In genomic region chr16:21204367-21205092, GRCm38 (mm10) we compare ENCODE assay signal across 8 mouse cellular contexts. TPM values are rescaled to one million over a fixed set of nuclear protein-coding genes. Genes with fewer than 3 reads are reported as not detected.
A peak's percentile ranks its signal among the peaks of the same experiment; 100 is the strongest.
DNase-seq lines count a peak whose midpoint lies in the region; ATAC-seq lines count a peak whose summit lies in the region.

Gene Ephb3, plus strand, starts transcription at chr16:21204755.

- under 1% methylated on average over 47 of the region's 51 CpGs for WGBS in embryonic facial prominence, embryonic 11.5 days
- WGBS in intestine, embryonic 16.5 days: under 1% methylated on average over 51 of the region's 51 CpGs
- WGBS in midbrain, embryonic 10.5 days: under 1% methylated on average over 51 of the region's 51 CpGs

- H3K27me3 ChIP-seq in embryonic facial prominence, embryonic 11.5 days (ENCODE audit: control insufficient read depth, insufficient read depth, low read length): no peaks in the 10 kb centered on the region
- H3K27me3 ChIP-seq in intestine, embryonic 16.5 days (replicated peaks; ENCODE audit: control insufficient read depth, insufficient read depth, low read length): no peaks in the 10 kb centered on the region
- peaks cover 51% of the 10 kb centered on the region for H3K27me3 ChIP-seq in midbrain, embryonic 10.5 days (ENCODE audit: low read depth, poor library complexity, severe bottlenecking)

- H3K36me3 ChIP-seq in embryonic facial prominence, embryonic 11.5 days (replicated peaks; ENCODE audit: control insufficient read depth, insufficient read depth, low read depth, low read length): no peaks in the 10 kb centered on the region
- no peaks in the 10 kb centered on the region for H3K36me3 ChIP-seq in intestine, embryonic 16.5 days (ENCODE audit: control insufficient read depth, insufficient read depth, low read length)
- H3K36me3 ChIP-seq in midbrain, embryonic 10.5 days: 0 out of 2 replicates have a peak, but pooled peaks cover 4% of the 10 kb centered on the region

- H3K4me3 ChIP-seq in embryonic facial prominence, embryonic 11.5 days (ENCODE audit: low read depth, low read length): peak within 1 kb of the TSS; percentile 96
- peak within 1 kb of the TSS; percentile 84 for H3K4me3 ChIP-seq in intestine, embryonic 16.5 days (ENCODE audit: low read length)
- peak within 1 kb of the TSS; percentile 82 for H3K4me3 ChIP-seq in midbrain, embryonic 10.5 days

- no peaks in the 10 kb centered on the region for H3K9me3 ChIP-seq in embryonic facial prominence, embryonic 11.5 days (replicated peaks; ENCODE audit: control insufficient read depth, low read length)
- no peaks in the 10 kb centered on the region for H3K9me3 ChIP-seq in intestine, embryonic 16.5 days (ENCODE audit: control insufficient read depth, low read length)
- no peaks in the 10 kb centered on the region for H3K9me3 ChIP-seq in midbrain, embryonic 10.5 days (replicated peaks)

- peak within 1 kb of the TSS; percentile 96 for H3K9ac ChIP-seq in embryonic facial prominence, embryonic 11.5 days (replicated peaks; ENCODE audit: low read length)
- peak within 1 kb of the TSS; percentile 89 for H3K9ac ChIP-seq in intestine, embryonic 16.5 days (ENCODE audit: low read depth, low read length)

- H3K4me2 ChIP-seq in embryonic facial prominence, embryonic 11.5 days (ENCODE audit: low read depth, low read length): peak within 1 kb of the TSS; percentile 77
- peak within 1 kb of the TSS; percentile 71 for H3K4me2 ChIP-seq in intestine, embryonic 16.5 days (ENCODE audit: low read depth, low read length)

- peak within 1 kb of the TSS; percentile 78 for H3K27ac ChIP-seq in embryonic facial prominence, embryonic 11.5 days (replicated peaks; ENCODE audit: low read depth, low read length)
- peak within 1 kb of the TSS; percentile 57 for H3K27ac ChIP-seq in intestine, embryonic 16.5 days (ENCODE audit: low read length)
- H3K27ac ChIP-seq in midbrain, embryonic 10.5 days (replicated peaks): peak within 1 kb of the TSS; percentile 92

- ATAC-seq in embryonic facial prominence, embryonic 11.5 days (replicated peaks; ENCODE audit: insufficient number of reproducible peaks, low FRiP score, low TSS enrichment, low read depth): peak; percentile 98
- peak; percentile 98 for ATAC-seq in intestine, embryonic 16.5 days

- intact Hi-C loops in left cerebral cortex, postnatal 25 days (cut with DNase I): loop anchor here (1.0 to 5.0 kb wide), 3 partner anchors 129 to 208 kb away; no protein-coding TSS in a partner anchor

- H3K4me1 ChIP-seq in embryonic facial prominence, embryonic 11.5 days (ENCODE audit: control insufficient read depth, insufficient read depth, low read length): peaks cover 9% of the 10 kb centered on the region
- H3K4me1 ChIP-seq in intestine, embryonic 16.5 days (ENCODE audit: control insufficient read depth, insufficient read depth, low read length): peaks cover 23% of the 10 kb centered on the region
- peaks cover 42% of the 10 kb centered on the region for H3K4me1 ChIP-seq in midbrain, embryonic 10.5 days

- peak; percentile 98 for DNase-seq in adrenal gland, postnatal 25 days
- DNase-seq in embryonic facial prominence, embryonic 11.5 days (ENCODE audit: low spot score): peak; percentile 100
- peak; percentile 72 for DNase-seq in gonadal fat pad, adult 2 months (ENCODE audit: low read depth)
- DNase-seq in left cerebral cortex, postnatal 25 days (ENCODE audit: low spot score in 2 of 2): peak; percentile 98 to 100
- peak; percentile 100 for DNase-seq in midbrain, embryonic 10.5 days (ENCODE audit: low spot score)
- peak; percentile 100 for DNase-seq in right cerebral cortex, postnatal 4 days
- peak; percentile 98 for DNase-seq in yolk sac, embryonic 10.5 days (ENCODE audit: low spot score)

RNA-seq across cellular contexts. Expression of gene Ephb3, which starts in this region (rescaled TPM):
- total RNA-seq in adrenal gland, postnatal 25 days (2021): 1.9 and 2.3 TPM in 2 replicates
- polyA plus RNA-seq in embryonic facial prominence, embryonic 11.5 days (2014; fragmentation: Nextera tagmentation; extraction: Ambion mirVana): 22.2 and 24.8 TPM in 2 replicates
- 10.5 and 11.7 TPM in 2 replicates for polyA plus RNA-seq in gonadal fat pad, adult 2 months (2012; rRNA removed)
- polyA plus RNA-seq in intestine, embryonic 16.5 days (2015; fragmentation: Nextera tagmentation; extraction: Ambion mirVana): 9.1 and 9.3 TPM in 2 replicates
- 10 to 100 TPM; 22.0 to 30.4 TPM for total RNA-seq in left cerebral cortex, postnatal 25 days (2021)
- polyA plus RNA-seq in midbrain, embryonic 10.5 days (2016; fragmentation: Nextera tagmentation; extraction: Ambion mirVana): 14.6 and 15.7 TPM in 2 replicates

Comparison
In these comparisons a context has a peak if more than half of its experiments do, and no peak if none do; other contexts are left out.
1. Peak in every context shown above with its lines: DNase-seq, ATAC-seq, H3K4me3 ChIP-seq and H3K27ac ChIP-seq.